Mouse (Mus musculus) cerebellum, adult 2 months (tissue): Measurements from ENCODE around the gene 9930022D16Rik.

Experiments used
- CTCF ChIP-seq: fragments of 200-500 bp; IDR thresholded peaks from 2 replicates; pipeline ENCODE4 v1.5.1; 2011; ENCODE audit warnings: low read depth, mild to moderate bottlenecking, control low read depth, low read length, moderate library complexity, borderline replicate concordance; ENCODE audit not compliant: insufficient read depth
- POLR2A ChIP-seq: fragments of 200-500 bp; IDR thresholded peaks from 2 replicates; pipeline ENCODE4 v1.6.1; 2011; ENCODE audit warnings: low read length, control low read depth, borderline replicate concordance; ENCODE audit not compliant: insufficient read depth

DNA sequence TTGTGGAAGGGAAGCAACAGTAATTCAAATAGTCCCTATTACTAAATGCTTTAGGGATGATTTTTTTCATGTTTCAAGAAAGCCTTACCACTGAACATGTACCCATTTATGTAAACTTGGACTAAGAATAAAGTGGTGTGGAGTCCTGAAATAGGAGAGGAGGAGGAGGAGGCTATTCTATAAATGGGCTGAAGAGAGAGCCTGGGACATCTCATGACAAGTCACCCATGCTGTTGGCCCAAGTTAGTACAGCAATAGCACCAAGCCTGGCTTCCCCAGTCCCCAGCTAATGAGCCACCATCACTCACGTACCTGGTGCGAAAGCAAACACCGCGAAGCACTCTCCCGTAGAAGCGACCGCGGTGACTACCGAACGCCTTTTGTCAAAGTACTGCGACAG is 44.4 kb downstream of the 9930022D16Rik start:
- TF ChIP-seq CTCF (no peak), POLR2A (no peak)
